Mouse (Mus musculus) heart, adult 11 months (tissue): ENCODE measurements around the gene Cubn.

ENCODE experiments used
- DNase-seq: peaks from one replicate; pipeline ENCODE4 v3.0.0; 2022

Cubn gene

DNA sequence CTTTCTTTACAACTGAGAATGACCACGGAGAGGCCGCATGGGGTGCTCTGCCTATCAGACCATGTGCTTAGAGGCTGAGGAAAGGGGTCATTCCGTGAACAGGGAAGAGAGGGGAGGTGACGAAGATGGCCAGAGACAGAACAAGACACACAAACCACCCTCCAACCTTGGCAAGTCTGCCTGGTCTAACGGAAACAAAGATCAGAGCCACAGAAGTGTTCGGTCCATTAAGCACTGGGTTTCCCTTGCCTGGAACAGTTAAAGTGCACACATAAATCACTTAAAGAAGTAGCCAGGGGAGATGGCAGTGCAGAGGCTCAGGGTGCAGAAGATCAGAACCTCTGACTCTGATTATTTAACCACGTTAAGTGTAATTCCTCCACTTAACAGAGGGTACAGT lies 257.7 kb downstream of the Cubn start:
- DNase-seq: peak; percentile 68

DNA sequence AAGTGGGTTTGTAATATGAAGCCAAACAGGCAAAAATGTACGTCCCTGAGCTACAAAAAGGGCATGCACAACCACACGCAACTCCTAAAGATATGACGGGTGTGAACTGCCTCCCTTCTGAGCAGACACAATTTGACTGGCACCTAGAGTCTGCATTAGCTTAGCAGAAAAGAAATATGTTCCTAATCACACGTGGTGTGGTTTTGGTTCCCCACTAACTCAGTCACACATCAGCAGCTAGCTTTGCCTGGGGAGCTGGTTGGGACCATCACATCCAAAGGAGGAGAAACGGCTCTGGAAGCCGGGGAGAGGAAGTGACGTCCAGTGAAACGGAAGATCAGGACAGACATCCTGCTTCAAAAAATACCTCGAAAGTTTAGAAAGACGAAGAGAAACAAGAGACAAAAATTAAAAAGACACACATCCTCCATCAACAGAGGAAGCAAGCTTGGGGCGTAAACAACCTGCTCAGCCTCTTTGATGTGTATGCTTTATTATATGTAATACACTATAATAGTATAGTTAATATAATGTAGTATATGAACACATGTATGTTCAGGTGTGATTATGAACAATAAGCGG lies 258.3 kb downstream of the Cubn start:
- DNase-seq: peak; percentile 60

DNA sequence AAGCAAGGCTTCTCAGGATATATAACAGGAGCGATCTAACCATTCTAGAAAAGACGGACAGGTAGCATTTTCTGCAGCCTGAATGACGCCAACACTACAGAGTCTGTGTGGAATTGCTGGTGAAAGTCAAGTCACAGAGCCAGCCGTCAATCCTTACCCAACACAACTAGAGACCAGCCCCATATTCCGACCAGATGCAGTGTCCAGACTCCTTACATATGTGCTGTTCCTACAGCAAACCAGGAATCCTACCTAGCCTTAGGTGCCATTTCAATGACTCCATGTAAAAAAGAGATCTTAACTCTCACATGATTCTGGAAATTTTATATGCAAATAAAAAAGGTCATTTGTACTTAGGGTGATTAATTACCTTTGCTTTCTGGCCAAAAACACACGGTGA lies 259.3 kb downstream of the Cubn start:
- peak; percentile 6 for DNase-seq

DNA sequence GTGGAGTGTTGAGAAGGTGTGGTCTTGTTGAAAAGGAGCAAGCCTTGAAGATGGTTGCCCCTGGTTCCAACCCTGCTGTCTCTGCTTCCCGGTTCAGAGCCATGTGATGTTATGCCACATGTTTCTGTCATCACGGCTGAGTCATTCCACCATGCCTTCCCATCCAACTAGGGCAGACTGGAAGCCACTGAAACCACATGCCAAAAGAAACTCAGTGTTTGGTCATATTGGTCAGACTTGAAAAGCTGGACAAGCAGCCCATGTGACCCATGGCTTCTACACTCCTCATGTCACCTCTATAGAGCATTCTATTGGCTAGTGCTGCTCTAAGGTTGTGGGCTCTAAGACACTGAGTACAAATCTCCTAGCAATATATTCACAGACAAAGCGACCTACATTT lies 261.9 kb downstream of the Cubn start:
- DNase-seq: peak; percentile 83
